Mouse (Mus musculus): ENCODE measurements around the gene Cilp2.

Gene Cilp2

DNA sequence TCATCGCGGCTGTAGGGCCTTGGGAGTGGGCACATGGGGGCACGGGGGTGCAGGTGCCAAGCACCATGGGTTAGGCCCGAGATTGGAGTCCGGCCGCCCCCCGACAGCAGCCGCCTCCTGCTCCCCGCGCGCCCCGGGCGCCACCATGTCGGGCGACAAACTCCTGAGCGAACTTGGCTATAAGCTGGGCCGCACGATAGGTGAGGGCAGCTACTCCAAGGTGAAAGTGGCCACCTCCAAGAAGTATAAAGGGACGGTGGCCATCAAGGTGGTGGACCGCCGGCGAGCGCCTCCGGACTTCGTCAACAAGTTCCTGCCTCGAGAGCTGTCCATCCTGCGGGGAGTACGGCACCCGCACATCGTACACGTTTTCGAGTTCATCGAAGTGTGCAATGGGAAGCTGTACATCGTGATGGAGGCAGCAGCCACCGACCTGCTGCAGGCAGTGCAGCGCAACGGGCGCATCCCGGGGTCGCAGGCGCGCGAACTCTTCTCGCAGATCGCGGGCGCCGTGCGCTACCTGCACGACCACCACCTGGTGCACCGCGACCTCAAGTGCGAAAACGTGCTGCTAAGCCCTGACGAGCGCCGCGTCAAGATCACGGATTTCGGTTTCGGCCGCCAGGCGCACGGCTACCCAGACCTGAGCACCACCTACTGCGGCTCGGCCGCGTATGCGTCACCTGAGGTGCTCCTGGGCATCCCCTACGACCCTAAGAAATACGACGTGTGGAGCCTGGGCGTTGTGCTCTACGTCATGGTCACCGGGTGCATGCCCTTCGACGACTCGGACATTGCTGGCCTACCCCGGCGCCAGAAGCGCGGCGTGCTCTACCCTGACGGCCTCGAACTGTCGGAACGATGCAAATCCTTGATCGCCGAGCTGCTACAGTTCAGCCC is 14.9 kb upstream of the Cilp2 start, which contains the start of the genes Tssk6, Ndufa13 and Yjefn3:
Gene Tssk6 (plus strand): TSS at position 22 of the 900 bp plus-strand sequence.
Gene Ndufa13 (minus strand): TSS at position 396 of the 900 bp plus-strand sequence.
Gene Yjefn3 (minus strand): TSS at position 550 of the 900 bp plus-strand sequence.
- in situ Hi-C loops (cut with MboI, MseI) = loop anchor here (25.0 kb wide), 1 partner anchor 260 kb away; the partner anchor contains the start of gene Tmem161a

GRCm38 (mm10) chr8:69901484-69902162 is 14.1 kb upstream of the Cilp2 start:
- in situ Hi-C loops (cut with MboI, MseI) = loop anchor here (25.0 kb wide), 1 partner anchor 261 kb away; the partner anchor contains the start of gene Tmem161a

DNA sequence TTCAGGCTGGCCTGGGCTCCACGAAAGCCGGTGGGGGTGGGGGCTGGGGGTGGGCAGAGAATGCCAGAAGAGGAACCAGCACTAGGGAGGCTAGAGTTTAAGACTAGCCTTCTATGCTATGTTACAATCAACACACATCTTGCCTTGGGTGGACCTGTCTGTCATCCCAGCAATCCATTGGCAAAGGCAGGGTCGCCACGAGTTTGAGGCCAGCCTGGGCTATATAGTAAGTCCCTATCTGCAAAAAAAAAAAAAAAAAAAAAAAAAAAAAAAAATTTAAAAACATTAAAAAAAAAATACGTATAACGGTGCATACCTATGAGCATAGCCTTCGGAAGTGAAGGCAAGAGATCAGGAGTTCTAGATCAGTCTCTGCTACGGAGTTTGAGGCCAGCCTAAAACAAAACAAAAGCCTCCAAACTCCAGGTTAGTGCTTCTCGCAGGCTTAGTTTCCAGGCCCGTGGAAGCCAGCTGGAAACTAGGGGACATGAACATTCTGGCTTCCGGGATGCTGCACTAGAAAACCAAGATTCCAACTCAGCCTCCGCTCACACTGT is 13.5 kb upstream of the Cilp2 start:
- in situ Hi-C loops (cut with MboI, MseI) = loop anchor here (25.0 kb wide), 1 partner anchor 261 kb away; the partner anchor contains the start of gene Tmem161a

DNA sequence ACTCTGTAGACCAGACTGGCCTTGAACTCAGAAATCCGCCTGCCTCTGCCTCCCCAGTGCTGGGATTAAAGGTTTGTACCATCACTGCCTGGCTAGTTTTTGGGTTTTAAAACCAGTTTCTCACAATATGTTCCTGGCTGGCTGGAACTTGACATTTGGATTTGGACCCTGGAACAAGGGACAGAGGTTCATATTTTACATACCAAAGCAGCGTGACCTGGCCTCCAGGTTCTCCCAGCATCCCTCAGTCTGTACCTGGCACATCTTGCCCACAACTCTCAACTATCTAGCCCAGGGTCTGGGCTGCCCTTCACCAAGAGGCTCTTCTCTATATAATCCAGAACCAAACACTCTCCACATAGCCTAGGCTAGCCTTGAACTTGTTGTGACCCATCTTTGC is 12.4 kb upstream of the Cilp2 start:
- in situ Hi-C loops (cut with MboI, MseI) = loop anchor here (25.0 kb wide), 1 partner anchor 262 kb away; the partner anchor contains the start of gene Tmem161a

GRCm38 (mm10) chr8:69897857-69898256 is 10.4 kb upstream of the Cilp2 start:
- in situ Hi-C loops (cut with MboI, MseI) = no loop called here

- in situ Hi-C loops (cut with MboI, MseI) = no loop called here
These were observed 8.4 kb upstream of the Cilp2 start for GRCm38 (mm10) chr8:69895772-69896451.

DNA sequence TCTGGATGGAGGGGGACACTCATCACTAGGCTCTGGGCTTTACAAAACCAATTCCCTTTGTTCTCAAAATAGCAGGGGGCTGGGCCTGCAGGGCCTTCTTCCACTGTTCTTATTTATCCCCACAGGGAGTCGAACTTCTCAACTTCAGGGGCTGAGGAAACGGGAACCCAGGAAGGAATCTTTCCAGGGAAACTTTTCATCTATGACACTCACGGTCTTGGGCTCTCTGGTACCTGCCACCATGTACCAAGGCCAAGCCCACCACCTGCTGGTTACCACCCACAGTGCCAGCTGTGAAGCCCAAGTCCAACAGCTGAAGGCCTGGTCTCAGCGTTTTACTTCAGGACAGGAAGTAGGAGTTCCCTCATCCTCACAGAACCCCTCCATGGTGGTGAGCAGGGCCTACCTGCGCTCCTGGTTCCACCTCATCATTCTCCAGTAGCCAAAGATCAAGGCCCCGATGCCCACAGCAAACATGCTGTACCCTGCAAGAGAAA is 7.4 kb upstream of the Cilp2 start:
- in situ Hi-C loops (cut with MboI, MseI) = no loop called here

- in situ Hi-C loops (cut with MboI, MseI) = no loop called here
These were observed 6.4 kb upstream of the Cilp2 start for GRCm38 (mm10) chr8:69893863-69894262.

DNA sequence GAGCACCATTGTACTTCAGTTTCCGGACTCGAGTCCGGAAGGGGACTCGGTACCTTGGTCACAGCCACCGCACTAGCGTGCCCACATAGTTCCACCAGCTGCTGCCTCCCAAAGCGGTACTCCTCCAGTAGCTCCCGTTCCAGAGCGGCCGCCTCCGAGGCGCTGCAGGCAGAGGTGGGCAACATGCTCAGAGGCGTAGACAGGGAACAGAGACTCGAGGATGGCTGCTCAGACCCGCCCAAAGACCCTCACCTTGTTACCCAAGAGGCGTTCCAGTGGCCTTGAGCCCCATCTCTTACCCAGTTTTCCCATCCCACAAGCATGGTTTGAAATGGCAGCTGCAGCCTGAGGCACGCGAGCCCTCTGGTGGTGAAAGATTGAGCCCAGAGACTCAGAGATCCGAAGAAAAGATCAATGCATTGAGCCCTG is 3.3 kb upstream of the Cilp2 start:
- in situ Hi-C loops (cut with MboI, MseI) = no loop called here

GRCm38 (mm10) chr8:69888902-69889301 is 1.4 kb upstream of the Cilp2 start:
- in situ Hi-C loops (cut with MboI, MseI) = no loop called here

- in situ Hi-C loops (cut with MboI, MseI) = no loop called here
These were observed 868 bp upstream of the Cilp2 start for GRCm38 (mm10) chr8:69888244-69888866.

DNA sequence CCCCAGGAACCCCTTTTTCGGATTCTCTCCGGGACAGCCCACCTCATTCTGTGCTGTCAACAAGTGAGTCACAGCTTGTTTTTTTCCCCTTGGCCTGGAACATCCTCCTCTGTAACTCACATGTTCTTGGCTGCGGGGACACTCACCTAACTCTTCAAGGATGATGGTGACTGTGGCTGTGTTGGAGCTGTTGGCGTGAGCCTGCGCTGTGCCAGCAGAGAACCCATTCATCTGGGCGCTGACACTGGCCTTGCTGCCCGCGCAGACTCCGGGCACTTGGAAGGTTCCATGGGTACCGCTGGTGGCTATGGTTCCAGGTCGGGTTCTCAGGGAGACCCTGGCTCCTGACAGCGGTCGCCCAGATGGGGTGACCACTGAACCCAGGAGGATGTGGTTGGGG is 3.3 kb downstream of the Cilp2 start:
- in situ Hi-C loops (cut with MboI, MseI) = no loop called here

- in situ Hi-C loops (cut with MboI, MseI) = no loop called here
These were observed 4.5 kb downstream of the Cilp2 start for GRCm38 (mm10) chr8:69882833-69883600.

GRCm38 (mm10) chr8:69882021-69882756 is 5.3 kb downstream of the Cilp2 start:
- in situ Hi-C loops (cut with MboI, MseI) = no loop called here

DNA sequence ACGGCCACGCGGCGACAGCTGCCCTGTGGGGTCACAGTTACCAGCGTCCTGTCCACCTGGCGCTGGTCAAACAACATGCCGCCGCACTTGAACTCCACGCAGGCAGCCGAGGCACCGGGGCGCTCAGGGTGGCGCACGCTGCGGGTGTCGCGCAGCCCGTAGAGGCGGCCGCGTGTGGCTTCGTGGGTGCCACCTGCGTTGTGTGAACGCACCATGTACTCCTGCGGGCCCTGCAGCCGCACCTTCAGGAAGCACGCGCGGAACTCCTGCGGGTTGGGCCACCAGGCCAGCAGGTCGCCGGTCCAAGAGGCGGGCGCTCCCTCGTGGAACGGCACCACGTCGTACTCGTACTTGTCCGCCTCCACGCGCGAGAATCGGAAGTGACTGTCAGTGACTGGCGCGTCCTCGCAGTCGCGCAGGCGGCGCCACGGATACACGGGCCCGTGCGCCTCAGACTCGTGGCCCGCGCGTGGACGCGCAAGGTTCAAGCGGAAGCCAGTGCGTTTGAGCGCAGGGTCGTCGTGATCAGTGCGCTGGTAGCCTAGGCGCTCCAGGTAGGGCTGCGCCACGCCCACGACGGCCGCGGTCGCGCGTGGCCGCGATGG is 6.1 kb downstream of the Cilp2 start:
- in situ Hi-C loops (cut with MboI, MseI) = no loop called here

DNA sequence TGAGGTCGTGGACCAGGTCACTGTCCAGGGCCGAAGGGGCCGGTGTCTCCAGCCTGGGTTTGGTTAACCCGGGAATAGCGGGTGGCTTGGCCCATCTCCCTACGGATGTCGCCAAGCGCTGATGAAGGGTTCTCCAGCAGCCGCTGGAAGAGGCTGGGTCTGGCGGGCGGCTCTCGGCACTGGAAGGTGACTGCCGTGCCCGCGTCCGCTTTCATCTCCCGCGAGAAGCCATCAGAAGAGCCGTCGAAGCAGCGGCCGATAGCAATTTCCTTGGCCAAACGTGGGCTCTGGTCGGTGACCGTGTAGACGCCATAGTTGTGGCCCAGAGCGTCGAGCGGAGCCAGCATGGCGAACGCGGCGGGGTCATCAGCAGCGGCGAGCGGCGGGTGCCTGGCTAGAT is 6.6 kb downstream of the Cilp2 start:
- in situ Hi-C loops (cut with MboI, MseI) = no loop called here

DNA sequence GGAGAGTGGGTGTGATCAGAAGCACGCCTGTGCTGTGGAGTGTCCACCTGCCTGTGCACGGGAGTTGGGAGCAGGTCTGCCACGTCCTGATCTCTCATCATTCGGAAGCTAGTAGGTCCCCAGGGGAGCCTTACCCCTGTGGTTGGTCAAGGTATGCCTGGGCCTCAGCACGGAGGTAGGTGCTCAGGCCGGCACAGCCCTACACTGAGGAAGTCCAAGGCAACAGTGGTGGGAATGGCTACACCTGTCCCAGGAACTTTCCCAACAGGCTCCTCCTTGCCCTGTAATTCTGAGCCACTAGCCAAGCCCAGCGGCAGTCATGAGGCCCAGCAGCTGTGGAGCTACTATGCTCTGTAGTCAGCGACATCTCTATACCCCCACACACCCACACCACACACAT is 7.8 kb downstream of the Cilp2 start:
- in situ Hi-C loops (cut with MboI, MseI) = no loop called here

- in situ Hi-C loops (cut with MboI, MseI) = no loop called here
These were observed 9.5 kb downstream of the Cilp2 start for GRCm38 (mm10) chr8:69877992-69878391.

- in situ Hi-C loops (cut with MboI, MseI) = no loop called here
These were observed 10.1 kb downstream of the Cilp2 start for GRCm38 (mm10) chr8:69877396-69877795.
